Mouse (Mus musculus) layer of hippocampus, adult 8-10 months (tissue): ENCODE data around the gene Rtn1. TPM values are rescaled to one million over a fixed set of nuclear protein-coding genes. Genes with fewer than 3 reads are reported as not detected.

Experiments
- DNase-seq, 2 experiments: peaks; one replicate each; pipeline ENCODE4 v3.0.0; 2022; ENCODE audit warnings: low spot score in 2 of 2
- total RNA-seq, 4 experiments: library from RNA; stranded (reverse); gene quantifications; 2 replicates each; pipeline ENCODE4 v1.2.4; 2022

The Rtn1 gene
- total RNA-seq, 4 experiments from 2014 or later: 1,208 to 1,335 (median 1,272) TPM

DNA sequence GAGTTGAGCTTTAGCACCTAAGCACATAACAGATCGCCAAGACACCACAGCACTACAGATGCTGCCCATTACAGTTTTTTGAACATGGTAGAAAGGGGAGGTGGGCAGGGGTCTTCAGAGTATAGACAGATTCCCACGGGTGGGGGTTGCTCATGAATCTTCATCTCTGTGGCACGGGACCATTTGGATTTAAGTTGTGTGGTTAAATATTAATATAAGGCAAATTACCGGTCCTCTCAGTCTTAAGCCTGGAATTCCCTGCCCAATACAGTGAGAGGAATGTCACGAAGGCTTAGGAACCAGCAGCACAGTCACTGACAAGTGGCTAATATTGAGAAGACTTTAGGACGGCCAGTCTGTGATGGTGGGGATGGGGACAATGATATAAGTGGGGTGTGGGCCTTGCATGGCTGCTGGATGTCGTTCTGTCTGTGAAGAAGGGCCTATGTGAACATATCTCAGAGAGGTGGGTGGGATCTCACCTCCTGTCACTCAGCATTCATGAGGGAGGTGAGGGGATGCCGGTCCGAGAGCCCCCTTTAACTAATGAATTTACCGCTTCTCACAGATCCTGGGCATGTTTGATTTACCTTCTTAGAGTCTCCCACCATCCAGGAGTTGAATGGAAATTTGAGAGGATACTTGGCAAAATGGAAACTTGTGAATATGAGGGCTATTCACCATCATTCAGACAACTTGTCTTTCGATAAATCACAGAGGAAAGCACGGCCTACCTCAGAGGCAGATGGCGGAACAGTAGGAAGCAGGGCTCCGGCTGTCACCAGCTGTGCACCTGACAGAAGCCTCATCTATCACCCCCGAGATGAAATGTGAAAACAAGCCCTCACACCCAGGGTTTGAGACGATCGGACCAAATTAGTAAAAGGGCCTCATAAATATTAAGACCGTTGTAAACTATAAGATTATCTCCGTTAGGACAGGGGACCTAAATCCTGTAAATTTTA, 175.7 kb downstream of the Rtn1 start:
- DNase-seq: no peak

GRCm38 (mm10) chr12:72232176-72232575, 176.7 kb downstream of the Rtn1 start:
- DNase-seq: no peak

DNA sequence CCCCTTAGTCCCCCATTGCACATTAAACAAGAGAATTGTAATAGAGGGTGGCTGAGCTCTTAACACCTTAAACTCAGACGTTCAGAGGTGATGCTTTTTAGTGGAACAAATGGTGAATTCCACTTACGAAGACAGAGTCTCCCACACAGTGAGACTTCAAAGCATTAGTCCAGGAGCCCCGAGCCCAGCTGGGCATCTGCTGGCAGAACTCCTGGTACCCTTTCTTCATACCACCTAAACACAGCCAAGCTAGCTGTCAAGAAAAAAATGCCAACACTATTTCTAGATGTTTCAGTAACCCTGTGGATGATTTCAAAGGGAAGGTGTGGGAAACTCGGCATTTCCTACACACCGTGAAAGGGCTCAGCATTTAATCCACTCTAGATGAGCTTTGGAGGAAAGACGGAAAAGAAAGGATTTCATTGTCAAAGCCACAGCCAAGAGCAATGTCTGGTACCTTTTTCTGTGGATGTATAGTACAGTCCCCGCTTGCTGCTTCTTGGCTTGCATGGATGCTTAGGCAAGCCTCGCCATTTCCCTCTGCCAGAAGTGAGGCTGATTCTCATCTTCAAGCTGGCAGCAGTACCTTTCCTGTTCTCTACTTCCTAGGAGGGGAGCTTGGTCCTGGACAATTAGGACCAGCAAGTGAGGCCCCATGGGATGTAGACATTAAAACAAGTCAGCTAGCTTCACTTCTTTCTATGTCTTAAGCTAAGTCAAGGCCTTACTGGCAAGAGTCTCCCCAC, 179.2 kb downstream of the Rtn1 start:
- no peak for DNase-seq

GRCm38 (mm10) chr12:72227731-72228130, 181.1 kb downstream of the Rtn1 start:
- no peak for DNase-seq

- no peak for DNase-seq
These were observed 183.5 kb downstream of the Rtn1 start for GRCm38 (mm10) chr12:72225371-72225770.

GRCm38 (mm10) chr12:72223557-72224102, 185.2 kb downstream of the Rtn1 start:
- DNase-seq: no peak

- no peak for DNase-seq
These were observed 195.3 kb downstream of the Rtn1 start for GRCm38 (mm10) chr12:72213554-72213953.

GRCm38 (mm10) chr12:72200828-72201227, 208.0 kb downstream of the Rtn1 start:
- no peak for DNase-seq

GRCm38 (mm10) chr12:72197925-72198486, 210.8 kb downstream of the Rtn1 start:
- DNase-seq: no peak

- no peak for DNase-seq
These were observed 211.4 kb downstream of the Rtn1 start for GRCm38 (mm10) chr12:72197434-72197833.

- DNase-seq: no peak
These were observed 223.9 kb downstream of the Rtn1 start, which contains the start of gene Ccdc175 for GRCm38 (mm10) chr12:72184929-72185328. TSS of gene Ccdc175 (minus strand) at chr12:72185029.

- no peak for DNase-seq
These were observed 229.3 kb downstream of the Rtn1 start for GRCm38 (mm10) chr12:72179561-72179960.

DNA sequence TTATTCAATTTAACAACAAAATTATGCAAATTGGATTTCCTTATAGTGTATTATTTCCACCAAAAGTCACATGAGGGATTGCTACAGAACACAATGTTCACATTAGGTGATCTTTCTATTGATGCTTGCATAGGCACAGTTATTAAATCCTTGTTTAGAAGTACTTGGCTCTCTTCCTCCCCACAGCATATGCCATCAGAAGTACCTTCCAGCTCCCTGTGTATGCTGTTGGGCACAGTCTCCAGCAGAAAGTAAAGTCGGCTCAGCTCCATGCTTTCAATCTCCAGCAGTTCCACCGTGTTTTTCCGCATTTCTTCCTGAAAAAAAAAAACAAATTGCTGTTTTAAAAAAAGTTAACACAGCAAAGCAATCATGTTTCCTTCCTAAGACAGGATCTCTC, 230.5 kb downstream of the Rtn1 start:
- no peak for DNase-seq

Other genes starting within 250 kb of the Rtn1 start
- under 1 TPM in 1 of 4 experiments, not detected in 3; 0.13 TPM for gene Ccdc175, start 224.0 kb downstream of the Rtn1 start, total RNA-seq
- gene Lrrc9, start 32.8 kb upstream of the Rtn1 start, total RNA-seq: 1 to 10 TPM; 2.0 to 4.9 (median 4.0) TPM
- 10 to 100 TPM; 30.3 to 32.7 (median 30.8) TPM for gene Pcnx4, start 127.3 kb upstream of the Rtn1 start, total RNA-seq
- gene Gm4756, start 240.6 kb upstream of the Rtn1 start, total RNA-seq: not detected